In genomic region chr4:129136579-129137391, GRCm38 (mm10) we compare ENCODE assay signal across 9 mouse cellular contexts. TPM values are rescaled to one million over a fixed set of nuclear protein-coding genes. Genes with fewer than 3 reads are reported as not detected.
DNase-seq lines count a peak whose midpoint lies in the region; ATAC-seq lines count a peak whose summit lies in the region.
"Had no signal": no experiment of that assay in that cellular context is flagged by ENCODE, and none has a peak within 500 bp of the region (broad histone marks: within the 10 kb centered on the region; RNA-seq: fewer than 3 reads in every experiment).

TSS of gene Fndc5 (plus strand) at chr4:129136999.

- no peak for ATAC-seq in megakaryocyte, adult 5-6 weeks (ENCODE audit: poor library complexity, severe bottlenecking)
- ATAC-seq in heart, embryonic 13.5 days (ENCODE audit: extremely low read depth, insufficient number of reproducible peaks, low FRiP score, low TSS enrichment) = 0 out of 2 replicates have a peak, but pooled peaks have one; percentile 18
- 0 out of 2 replicates have a peak, but pooled peaks have one; percentile 32 for ATAC-seq in neural tube, embryonic 11.5 days (ENCODE audit: insufficient read depth, low FRiP score, low TSS enrichment)
- ATAC-seq in megakaryocyte progenitor cell, adult 5-6 weeks (replicated peaks; ENCODE audit: poor library complexity) = no peak

- peak; percentile 56 for DNase-seq in embryonic facial prominence, embryonic 10.5 days (ENCODE audit: low spot score)
- no peak for DNase-seq in left cerebral cortex, adult 8-10 months (ENCODE audit: low spot score in 2 of 2)
- DNase-seq in neural tube, embryonic 11.5 days (ENCODE audit: low spot score) = peak; percentile 50
- DNase-seq in spleen, postnatal 10 days (ENCODE audit: low spot score in 2 of 2) = no peak

- H3K4me3 ChIP-seq in megakaryocyte, embryonic 14.5 days (replicated peaks) = peak within 1 kb of the TSS; percentile 85
- H3K4me3 ChIP-seq in embryonic facial prominence, embryonic 10.5 days = peak within 1 kb of the TSS; percentile 70
- peak within 1 kb of the TSS; percentile 67 for H3K4me3 ChIP-seq in heart, embryonic 13.5 days
- H3K4me3 ChIP-seq in neural tube, embryonic 11.5 days (ENCODE audit: low read depth, low read length) = peak within 1 kb of the TSS; percentile 73

- WGBS in embryonic facial prominence, embryonic 10.5 days = 2% methylated on average over 79 of the region's 80 CpGs
- 2% methylated on average over 36 of the region's 80 CpGs for WGBS in heart, embryonic 13.5 days
- WGBS in neural tube, embryonic 11.5 days = under 1% methylated on average over 34 of the region's 80 CpGs

- peaks cover 63% of the 10 kb centered on the region for H3K4me1 ChIP-seq in megakaryocyte, embryonic 14.5 days
- peaks cover 33% of the 10 kb centered on the region for H3K4me1 ChIP-seq in embryonic facial prominence, embryonic 10.5 days
- H3K4me1 ChIP-seq in heart, embryonic 13.5 days = peaks cover 47% of the 10 kb centered on the region
- peaks cover 12% of the 10 kb centered on the region; the same call in 1 of the 2 replicates for H3K4me1 ChIP-seq in neural tube, embryonic 11.5 days (ENCODE audit: control insufficient read depth, insufficient read depth, low read length)

- H3K27ac ChIP-seq in embryonic facial prominence, embryonic 10.5 days (replicated peaks) = peak within 1 kb of the TSS; percentile 71
- H3K27ac ChIP-seq in heart, embryonic 13.5 days (replicated peaks) = peak within 1 kb of the TSS; percentile 36
- H3K27ac ChIP-seq in neural tube, embryonic 11.5 days (ENCODE audit: low read depth, low read length) = no peak within 1 kb of the TSS

- H3K27me3 ChIP-seq in megakaryocyte, embryonic 14.5 days (replicated peaks) = peaks cover 82% of the 10 kb centered on the region
- H3K27me3 ChIP-seq in embryonic facial prominence, embryonic 10.5 days (replicated peaks; ENCODE audit: low read depth, poor library complexity, severe bottlenecking) = peaks cover 59% of the 10 kb centered on the region
- peaks cover 61% of the 10 kb centered on the region for H3K27me3 ChIP-seq in heart, embryonic 13.5 days (replicated peaks)
- H3K27me3 ChIP-seq in neural tube, embryonic 11.5 days (ENCODE audit: control insufficient read depth, insufficient read depth, low read length) = 0 out of 2 replicates have a peak, but pooled peaks cover 3% of the 10 kb centered on the region

- no peaks in the 10 kb centered on the region for H3K9me3 ChIP-seq in megakaryocyte, embryonic 14.5 days
- H3K9me3 ChIP-seq in embryonic facial prominence, embryonic 10.5 days = no peaks in the 10 kb centered on the region
- H3K9me3 ChIP-seq in heart, embryonic 13.5 days = no peaks in the 10 kb centered on the region
- no peaks in the 10 kb centered on the region for H3K9me3 ChIP-seq in neural tube, embryonic 11.5 days (ENCODE audit: control insufficient read depth, low read length)

- H3K36me3 ChIP-seq in megakaryocyte, embryonic 14.5 days (replicated peaks; ENCODE audit: low read length) = no peaks in the 10 kb centered on the region
- no peaks in the 10 kb centered on the region for H3K36me3 ChIP-seq in embryonic facial prominence, embryonic 10.5 days (replicated peaks)
- no peaks in the 10 kb centered on the region for H3K36me3 ChIP-seq in heart, embryonic 13.5 days
- H3K36me3 ChIP-seq in neural tube, embryonic 11.5 days (ENCODE audit: control insufficient read depth, insufficient read depth, low read length) = peaks cover 3% of the 10 kb centered on the region

- H3K4me2 ChIP-seq in heart, embryonic 13.5 days = peak within 1 kb of the TSS; percentile 90
- peak within 1 kb of the TSS; percentile 96 for H3K4me2 ChIP-seq in neural tube, embryonic 11.5 days (ENCODE audit: low read depth)

- peak within 1 kb of the TSS; percentile 88 for H3K9ac ChIP-seq in heart, embryonic 13.5 days
- peak within 1 kb of the TSS; percentile 84 for H3K9ac ChIP-seq in neural tube, embryonic 11.5 days (ENCODE audit: low read length)

RNA-seq across cellular contexts. Expression of gene Fndc5, which starts in this region (rescaled TPM):
- polyA plus RNA-seq in megakaryocyte, embryonic 14.5 days (2012; ENCODE audit: insufficient read depth, low replicate concordance) = 0.80 TPM in 1 of 2 replicates, not detected in the other
- 0.07 TPM in 2 replicates for total RNA-seq in megakaryocyte, adult 5-6 weeks (2015)
- not detected in 2 replicates for total RNA-seq in megakaryocyte, adult 5-6 weeks (2017)
- polyA plus RNA-seq in embryonic facial prominence, embryonic 10.5 days (2016; fragmentation: Nextera tagmentation; extraction: Ambion mirVana) = 1.5 TPM in 2 replicates
- polyA plus RNA-seq in heart, embryonic 13.5 days (2015; fragmentation: Nextera tagmentation; extraction: Ambion mirVana) = 5.6 and 7.1 TPM in 2 replicates
- 10 to 100 TPM; 59.2 to 67.3 (median 62.3) TPM for total RNA-seq in left cerebral cortex, adult 8-10 months (2022)
- 23.5 and 26.2 TPM in 2 replicates for polyA plus RNA-seq in neural tube, embryonic 11.5 days (2014; fragmentation: Nextera tagmentation; extraction: Ambion mirVana)
- total RNA-seq in megakaryocyte progenitor cell, adult 5-6 weeks (2015) = not detected in 2 replicates
- not detected in 2 replicates for total RNA-seq in megakaryocyte progenitor cell, adult 5-6 weeks (2017)
- total RNA-seq: common myeloid progenitor, adult 5-6 weeks had no signal

Comparison
In these comparisons a context has a peak if more than half of its experiments do, and no peak if none do; other contexts are left out.
1. RNA of gene Fndc5 (total RNA-seq): 59.2 to 67.3 TPM in left cerebral cortex, adult 8-10 months; 0.07 TPM in megakaryocyte, adult 5-6 weeks and not detected in megakaryocyte progenitor cell, adult 5-6 weeks; every median in the first group is over 10 times any median in the second.
2. ATAC-seq: peak in heart, embryonic 13.5 days (single experiment) and neural tube, embryonic 11.5 days (single experiment); none in megakaryocyte, adult 5-6 weeks (single experiment) and megakaryocyte progenitor cell, adult 5-6 weeks (single experiment).
3. DNase-seq: peak in embryonic facial prominence, embryonic 10.5 days (single experiment) and neural tube, embryonic 11.5 days (single experiment); none in left cerebral cortex, adult 8-10 months (0 of 2) and spleen, postnatal 10 days (0 of 2).
4. Peak in every context shown above with its lines, with median percentiles within 50 percentile points of each other: H3K4me3 ChIP-seq.